In genomic region chr13:120196189-120196821, GRCm38 (mm10) we compare ENCODE assay signal across 38 mouse cellular contexts. TPM values are rescaled to one million over a fixed set of nuclear protein-coding genes. Genes with fewer than 3 reads are reported as not detected.
"Had no signal": no experiment of that assay in that cellular context is flagged by ENCODE, and none has a peak within 500 bp of the region (broad histone marks: within the 10 kb centered on the region; RNA-seq: fewer than 3 reads in every experiment).

No protein-coding gene starts in this region.

RNA-seq across cellular contexts. Expression of gene Gm21762, which starts 19.4 kb away (rescaled TPM):
- total RNA-seq: gastrocnemius, adult 18-20 months; gastrocnemius, adult 8-10 months; gastrocnemius, postnatal 14 days; gastrocnemius, postnatal 36 days; heart, adult 18-20 months; heart, adult 8-10 months; heart, postnatal 10 days; heart, postnatal 25 days; heart, postnatal 4 days; hindbrain, postnatal 0 days; layer of hippocampus, adult 18-20 months; layer of hippocampus, adult 8-10 months; layer of hippocampus, postnatal 14 days; layer of hippocampus, postnatal 36 days; left cerebral cortex, adult 18-20 months; left cerebral cortex, adult 8-10 months; left cerebral cortex, postnatal 10 days; left cerebral cortex, postnatal 25 days; left cerebral cortex, postnatal 4 days had no signal
- polyA plus RNA-seq: gonadal fat pad, adult 2 months; heart, embryonic 10.5 days; heart, embryonic 12.5 days; heart, embryonic 14.5 days; heart, embryonic 16.5 days; hindbrain, embryonic 11.5 days; hindbrain, embryonic 13.5 days; hindbrain, embryonic 15.5 days; hindbrain, postnatal 0 days; intestine, embryonic 14.5 days; intestine, embryonic 16.5 days; kidney, embryonic 15.5 days; kidney, postnatal 0 days; large intestine, adult 2 months; limb, embryonic 11.5 days; limb, embryonic 13.5 days; limb, embryonic 15.5 days; liver, embryonic 12.5 days had no signal

RNA-seq across cellular contexts. Expression of gene Gm21818, which starts 24.1 kb away (rescaled TPM):
- total RNA-seq: gastrocnemius, adult 18-20 months; gastrocnemius, adult 8-10 months; gastrocnemius, postnatal 14 days; gastrocnemius, postnatal 36 days; heart, adult 18-20 months; heart, adult 8-10 months; heart, postnatal 10 days; heart, postnatal 25 days; heart, postnatal 4 days; hindbrain, postnatal 0 days; layer of hippocampus, adult 18-20 months; layer of hippocampus, adult 8-10 months; layer of hippocampus, postnatal 14 days; layer of hippocampus, postnatal 36 days; left cerebral cortex, adult 18-20 months; left cerebral cortex, adult 8-10 months; left cerebral cortex, postnatal 10 days; left cerebral cortex, postnatal 25 days; left cerebral cortex, postnatal 4 days; liver, adult 2 months had no signal
- polyA plus RNA-seq: gonadal fat pad, adult 2 months; heart, embryonic 10.5 days; heart, embryonic 12.5 days; heart, embryonic 14.5 days; heart, embryonic 16.5 days; hindbrain, embryonic 11.5 days; hindbrain, embryonic 13.5 days; hindbrain, embryonic 15.5 days; hindbrain, postnatal 0 days; intestine, embryonic 14.5 days; intestine, embryonic 16.5 days; kidney, adult 2 months; kidney, embryonic 15.5 days; kidney, postnatal 0 days; large intestine, adult 2 months; limb, embryonic 11.5 days; limb, embryonic 13.5 days; limb, embryonic 15.5 days; liver, adult 2 months; liver, embryonic 12.5 days had no signal

RNA-seq across cellular contexts. Expression of gene Gm21731, which starts 42.6 kb away (rescaled TPM):
- total RNA-seq: gastrocnemius, adult 18-20 months; gastrocnemius, adult 8-10 months; gastrocnemius, postnatal 14 days; gastrocnemius, postnatal 36 days; heart, adult 18-20 months; heart, adult 8-10 months; heart, postnatal 10 days; heart, postnatal 25 days; heart, postnatal 4 days; hindbrain, postnatal 0 days; layer of hippocampus, adult 18-20 months; layer of hippocampus, adult 8-10 months; layer of hippocampus, postnatal 14 days; layer of hippocampus, postnatal 36 days; left cerebral cortex, adult 18-20 months; left cerebral cortex, adult 8-10 months; left cerebral cortex, postnatal 10 days; left cerebral cortex, postnatal 25 days; left cerebral cortex, postnatal 4 days; liver, adult 2 months had no signal
- polyA plus RNA-seq: gonadal fat pad, adult 2 months; heart, embryonic 10.5 days; heart, embryonic 12.5 days; heart, embryonic 14.5 days; heart, embryonic 16.5 days; hindbrain, embryonic 11.5 days; hindbrain, embryonic 13.5 days; hindbrain, embryonic 15.5 days; hindbrain, postnatal 0 days; intestine, embryonic 14.5 days; intestine, embryonic 16.5 days; kidney, adult 2 months; kidney, embryonic 15.5 days; kidney, postnatal 0 days; large intestine, adult 2 months; limb, embryonic 11.5 days; limb, embryonic 13.5 days; limb, embryonic 15.5 days; liver, adult 2 months; liver, embryonic 12.5 days had no signal

RNA-seq across cellular contexts. Expression of gene Gm20767, which starts 56.3 kb away (rescaled TPM):
- total RNA-seq: gastrocnemius, adult 18-20 months; gastrocnemius, adult 8-10 months; gastrocnemius, postnatal 14 days; gastrocnemius, postnatal 36 days; heart, adult 18-20 months; heart, adult 8-10 months; heart, postnatal 10 days; heart, postnatal 25 days; heart, postnatal 4 days; hindbrain, postnatal 0 days; layer of hippocampus, adult 18-20 months; layer of hippocampus, adult 8-10 months; layer of hippocampus, postnatal 14 days; layer of hippocampus, postnatal 36 days; left cerebral cortex, adult 18-20 months; left cerebral cortex, adult 8-10 months; left cerebral cortex, postnatal 10 days; left cerebral cortex, postnatal 25 days; left cerebral cortex, postnatal 4 days; liver, adult 2 months had no signal
- polyA plus RNA-seq: gonadal fat pad, adult 2 months; heart, embryonic 10.5 days; heart, embryonic 12.5 days; heart, embryonic 14.5 days; heart, embryonic 16.5 days; hindbrain, embryonic 11.5 days; hindbrain, embryonic 13.5 days; hindbrain, embryonic 15.5 days; hindbrain, postnatal 0 days; intestine, embryonic 14.5 days; intestine, embryonic 16.5 days; kidney, adult 2 months; kidney, embryonic 15.5 days; kidney, postnatal 0 days; large intestine, adult 2 months; limb, embryonic 11.5 days; limb, embryonic 13.5 days; limb, embryonic 15.5 days; liver, adult 2 months; liver, embryonic 12.5 days had no signal
